Mouse (Mus musculus) telencephalon, adult 2 months (tissue): ENCODE results near the gene Ifnab.
A peak's percentile ranks its signal among the peaks of the same experiment; 100 is the strongest.

Source experiments
- DNase-seq: peaks from one replicate; pipeline ENCODE4 v3.0.0-alpha.2; 2011; ENCODE audit warnings: low read depth, low spot score

Ifnab gene

GRCm38 (mm10) chr4:88691259-88691658 is at the start of gene Ifnab:
Ifnab (minus strand) TSS chr4:88691359.
- DNase-seq, result no peak

GRCm38 (mm10) chr4:88739036-88739435 is 47.9 kb upstream of the Ifnab start:
- DNase-seq, result no peak

GRCm38 (mm10) chr4:88738480-88738879 is 47.3 kb upstream of the Ifnab start:
- no peak for DNase-seq

- DNase-seq, result no peak
Observed at GRCm38 (mm10) chr4:88727324-88727723, 36.2 kb upstream of the Ifnab start.

GRCm38 (mm10) chr4:88726727-88727126 is 35.6 kb upstream of the Ifnab start:
- no peak for DNase-seq

- DNase-seq, result no peak
Observed at GRCm38 (mm10) chr4:88723497-88724090, 32.4 kb upstream of the Ifnab start.

- peak; percentile 89 for DNase-seq
Observed at GRCm38 (mm10) chr4:88721791-88722721, 30.9 kb upstream of the Ifnab start, which contains the start of the genes Gm26566 and Klhl9. Gm26566 (plus strand) TSS chr4:88721805. Klhl9 (minus strand) TSS chr4:88722465.

GRCm38 (mm10) chr4:88718715-88719114 is 27.6 kb upstream of the Ifnab start:
- no peak for DNase-seq

GRCm38 (mm10) chr4:88715059-88715458 is 23.9 kb upstream of the Ifnab start:
- no peak for DNase-seq

- DNase-seq, result no peak
Observed at GRCm38 (mm10) chr4:88714281-88714680, 23.1 kb upstream of the Ifnab start.

GRCm38 (mm10) chr4:88707128-88707826 is 16.1 kb upstream of the Ifnab start:
- no peak for DNase-seq

GRCm38 (mm10) chr4:88705924-88706323 is 14.8 kb upstream of the Ifnab start:
- DNase-seq, result no peak

GRCm38 (mm10) chr4:88699301-88699700 is 8.1 kb upstream of the Ifnab start:
- DNase-seq, result no peak

- no peak for DNase-seq
Observed at GRCm38 (mm10) chr4:88698781-88699180, 7.6 kb upstream of the Ifnab start.

- no peak for DNase-seq
Observed at GRCm38 (mm10) chr4:88697753-88698152, 6.6 kb upstream of the Ifnab start.

GRCm38 (mm10) chr4:88697108-88697507 is 5.9 kb upstream of the Ifnab start:
- no peak for DNase-seq

- DNase-seq, result no peak
Observed at GRCm38 (mm10) chr4:88696237-88696884, 5.2 kb upstream of the Ifnab start.

- no peak for DNase-seq
Observed at GRCm38 (mm10) chr4:88693392-88693791, 2.2 kb upstream of the Ifnab start.

GRCm38 (mm10) chr4:88692537-88692936 is 1.4 kb upstream of the Ifnab start:
- no peak for DNase-seq

GRCm38 (mm10) chr4:88683812-88684211 is 7.3 kb downstream of the Ifnab start, which contains the start of gene Ifna2:
Ifna2 (minus strand) TSS chr4:88683912.
- DNase-seq, result no peak

- DNase-seq, result no peak
Observed at GRCm38 (mm10) chr4:88681353-88681752, 9.8 kb downstream of the Ifnab start.

- DNase-seq, result no peak
Observed at GRCm38 (mm10) chr4:88680362-88680761, 10.8 kb downstream of the Ifnab start.
